Mouse (Mus musculus) embryonic fibroblast, embryonic 13.5 days (primary cell): ENCODE results near the gene Ifi27.

Experiments
- CTCF ChIP-seq: IDR thresholded peaks from 2 replicates; pipeline ENCODE4 v1.5.1; 2011; ENCODE audit warnings: mild to moderate bottlenecking, control low read depth, low read length, moderate library complexity, borderline replicate concordance; ENCODE audit not compliant: insufficient read depth
- POLR2A ChIP-seq: IDR thresholded peaks from 2 replicates; pipeline ENCODE4 v1.6.1; 2011; ENCODE audit warnings: low read depth, mild to moderate bottlenecking, control low read depth, low read length, moderate library complexity

- no peak for TF ChIP-seq CTCF
- no peak for TF ChIP-seq POLR2A
Measured at GRCm38 (mm10) chr12:103487750-103488149, 53.7 kb downstream of the Ifi27 start.
